Mouse (Mus musculus) E14TG2a.4 (cell line): ENCODE measurements at regions not wholly inside any gene's neighbourhood (a gene's known extent, or its start where the extent isn't known, plus 50 kb on each side); places are given as distances from the start of the nearest gene placed in this dataset.
A peak's percentile ranks its signal among the peaks of the same experiment; 100 is the strongest.

Experiments
- H3K27me3 ChIP-seq: 2 replicates; pipeline ENCODE4 v1.6.1; 2014; ENCODE audit warnings: low read length, control low read depth; ENCODE audit not compliant: insufficient read depth
- H3K36me3 ChIP-seq: 2 replicates; pipeline ENCODE4 v1.6.1; 2014; ENCODE audit warnings: low read length, control low read depth; ENCODE audit not compliant: insufficient read depth
- H3K4me1 ChIP-seq: replicated peaks from 2 replicates; pipeline ENCODE4 v1.6.1; 2014; ENCODE audit warnings: low read depth, low read length, control low read depth
- H3K4me3 ChIP-seq: replicated peaks from 2 replicates; pipeline ENCODE4 v1.5.1; 2014; ENCODE audit warnings: mild to moderate bottlenecking, low read length
- H3K9me3 ChIP-seq: 2 replicates; pipeline ENCODE4 v1.6.1; 2014; ENCODE audit warnings: low read length, control low read depth
- CTCF ChIP-seq: conservative IDR thresholded peaks from 2 replicates; pipeline ENCODE4 v1.5.1; 2014; ENCODE audit warnings: low read length
- NANOG ChIP-seq: IDR thresholded peaks from 2 replicates; pipeline ENCODE4 v1.6.1; 2014; ENCODE audit warnings: borderline replicate concordance, low read length, mixed read lengths
- POU5F1 ChIP-seq: IDR thresholded peaks from 2 replicates; pipeline ENCODE4 v1.6.1; 2014; ENCODE audit warnings: low read length, borderline replicate concordance

DNA sequence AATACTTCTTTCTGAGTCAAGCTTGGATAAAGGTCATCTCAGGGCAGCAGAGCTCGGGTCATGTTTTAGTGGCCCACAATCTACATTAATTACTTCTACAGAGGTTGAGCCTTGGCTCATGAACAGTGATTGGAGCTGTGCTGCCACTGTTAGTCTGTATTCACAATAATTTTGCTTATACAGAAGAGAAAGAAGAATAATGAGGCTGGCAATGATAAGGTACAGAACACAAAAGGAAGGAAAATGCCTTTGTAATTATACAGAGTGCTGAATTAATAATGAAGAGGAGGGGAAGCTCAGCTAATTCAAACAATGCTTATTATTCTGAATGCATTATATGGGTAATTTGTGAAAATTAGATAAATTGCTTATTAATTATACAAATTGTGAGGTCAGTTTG, 573.9 kb upstream of the Cblb start:
- Histone ChIP-seq H3K4me3 (no peak overlapping the region), H3K36me3 (no peaks in the 10 kb centered on the region), H3K9me3 (no peaks in the 10 kb centered on the region), H3K27me3 (no peaks in the 10 kb centered on the region), H3K4me1 (no peaks in the 10 kb centered on the region)
- TF ChIP-seq NANOG (no peak), CTCF (no peak), POU5F1 (no peak)

- no peak overlapping the region for H3K4me3 ChIP-seq
- no peaks in the 10 kb centered on the region for H3K9me3 ChIP-seq
- no peaks in the 10 kb centered on the region for H3K36me3 ChIP-seq
- TF ChIP-seq POU5F1 (no peak), CTCF (no peak), NANOG (no peak)
- H3K27me3 ChIP-seq: no peaks in the 10 kb centered on the region
- no peaks in the 10 kb centered on the region for H3K4me1 ChIP-seq
Measured at GRCm38 (mm10) chr16:51475690-51476089, 555.3 kb upstream of the Cblb start.

- Histone ChIP-seq H3K27me3 (no peaks in the 10 kb centered on the region), H3K4me1 (no peaks in the 10 kb centered on the region), H3K36me3 (no peaks in the 10 kb centered on the region), H3K9me3 (no peaks in the 10 kb centered on the region), H3K4me3 (no peak overlapping the region)
- TF ChIP-seq CTCF: no peak
- TF ChIP-seq POU5F1: no peak
Measured at GRCm38 (mm10) chr16:51496096-51496495, 534.9 kb upstream of the Cblb start.

GRCm38 (mm10) chr16:51497777-51498176, 533.2 kb upstream of the Cblb start:
- H3K9me3 ChIP-seq: no peaks in the 10 kb centered on the region
- no peaks in the 10 kb centered on the region for H3K4me1 ChIP-seq
- no peaks in the 10 kb centered on the region for H3K36me3 ChIP-seq
- TF ChIP-seq NANOG: no peak
- H3K27me3 ChIP-seq: no peaks in the 10 kb centered on the region
- H3K4me3 ChIP-seq: no peak overlapping the region

DNA sequence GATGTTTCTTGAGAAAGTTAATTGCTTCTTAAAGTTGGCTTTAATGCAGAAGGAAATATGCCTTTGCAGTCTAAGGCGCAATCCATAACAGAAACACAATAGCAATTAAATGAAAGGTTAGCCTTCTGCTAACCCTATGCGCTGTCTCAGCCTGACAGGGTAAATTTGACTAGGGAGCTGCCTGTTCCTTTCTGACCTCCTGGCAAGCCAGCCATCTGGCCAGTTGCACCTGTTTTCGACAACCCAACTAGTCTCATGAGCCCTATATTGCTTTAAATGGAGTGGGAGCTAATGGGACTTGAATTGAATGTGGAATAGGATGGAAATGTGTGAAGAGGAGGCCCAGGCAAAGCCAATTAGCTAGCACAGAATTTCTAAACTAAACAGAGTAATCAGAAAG, 513.9 kb upstream of the Cblb start:
- TF ChIP-seq POU5F1: no peak
- no peak for TF ChIP-seq CTCF
- no peak for TF ChIP-seq NANOG
- Histone ChIP-seq H3K9me3 (no peaks in the 10 kb centered on the region), H3K4me3 (no peak overlapping the region), H3K4me1 (no peaks in the 10 kb centered on the region), H3K36me3 (no peaks in the 10 kb centered on the region), H3K27me3 (no peaks in the 10 kb centered on the region)

DNA sequence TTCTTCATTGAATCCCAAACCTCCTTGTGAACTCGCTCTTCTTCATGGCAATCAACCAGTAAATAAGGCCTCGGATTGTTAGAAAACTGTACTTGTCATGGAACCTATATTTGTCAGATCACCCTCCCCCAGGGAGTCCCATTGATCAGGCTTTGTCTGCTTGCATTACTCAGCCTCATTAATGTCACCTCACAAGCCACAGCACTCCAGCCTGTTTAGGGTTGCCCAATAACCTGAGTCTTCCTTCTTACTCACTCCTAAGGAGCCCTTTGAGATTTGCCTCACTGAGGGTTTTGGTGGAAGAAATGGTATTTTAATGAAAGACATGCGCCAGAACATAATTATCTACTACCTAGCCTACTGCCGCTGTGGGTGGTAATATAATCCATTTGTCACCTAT, 510.3 kb upstream of the Cblb start:
- no peak for TF ChIP-seq POU5F1
- no peak for TF ChIP-seq CTCF
- no peak for TF ChIP-seq NANOG
- Histone ChIP-seq H3K4me3 (no peak overlapping the region), H3K36me3 (no peaks in the 10 kb centered on the region), H3K4me1 (no peaks in the 10 kb centered on the region), H3K27me3 (no peaks in the 10 kb centered on the region), H3K9me3 (no peaks in the 10 kb centered on the region)

GRCm38 (mm10) chr16:51521317-51522092, 509.5 kb upstream of the Cblb start:
- TF ChIP-seq POU5F1: no peak
- TF ChIP-seq NANOG: no peak
- no peak for TF ChIP-seq CTCF
- no peaks in the 10 kb centered on the region for H3K9me3 ChIP-seq
- peak overlapping the region; percentile 20; the same call in 1 of the 2 replicates for H3K4me3 ChIP-seq
- H3K27me3 ChIP-seq: no peaks in the 10 kb centered on the region
- H3K4me1 ChIP-seq: no peaks in the 10 kb centered on the region
- no peaks in the 10 kb centered on the region for H3K36me3 ChIP-seq

DNA sequence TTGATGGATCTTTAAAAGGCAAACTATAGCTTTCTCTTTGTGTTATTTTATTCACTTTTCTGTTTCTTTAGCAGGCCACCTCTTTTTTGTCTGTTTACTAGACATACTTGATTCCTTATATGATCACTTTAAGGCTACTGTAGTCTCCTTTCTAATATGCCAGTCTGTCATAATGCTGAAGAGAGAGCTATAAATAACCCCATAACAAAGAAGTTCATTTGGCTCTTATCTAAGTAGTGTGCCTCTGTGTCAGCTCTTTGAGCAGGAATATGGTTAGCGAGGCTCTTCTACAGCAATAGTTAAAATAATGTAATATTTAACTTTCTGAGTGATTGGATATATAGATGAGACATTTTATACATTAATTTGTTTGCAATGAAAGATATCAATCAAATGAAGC, 507.0 kb upstream of the Cblb start:
- Histone ChIP-seq H3K4me1 (no peaks in the 10 kb centered on the region), H3K36me3 (no peaks in the 10 kb centered on the region), H3K9me3 (no peaks in the 10 kb centered on the region), H3K27me3 (no peaks in the 10 kb centered on the region), H3K4me3 (no peak overlapping the region)
- TF ChIP-seq POU5F1 (no peak), CTCF (no peak)

DNA sequence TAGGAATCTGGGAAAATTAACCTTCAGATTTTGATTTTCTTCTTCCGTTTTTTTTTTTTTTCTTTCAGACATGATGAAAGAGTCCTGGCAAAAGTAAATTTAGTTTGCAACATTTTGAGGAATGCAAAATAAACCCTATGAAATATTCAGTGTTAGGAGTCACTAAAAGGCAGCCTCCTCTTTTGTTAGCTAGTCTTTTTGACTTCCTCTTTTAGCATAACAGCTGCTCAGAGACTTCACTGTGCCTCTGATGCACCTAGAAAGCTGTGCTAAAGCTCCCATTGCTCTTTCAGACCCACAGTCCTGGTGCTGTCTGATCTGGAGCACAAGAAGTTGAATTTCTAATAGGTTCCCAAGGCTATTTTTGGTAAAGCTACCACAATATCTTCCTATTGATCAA, 498.5 kb upstream of the Cblb start:
- Histone ChIP-seq H3K27me3 (no peaks in the 10 kb centered on the region), H3K4me3 (no peak overlapping the region), H3K4me1 (no peaks in the 10 kb centered on the region), H3K36me3 (no peaks in the 10 kb centered on the region), H3K9me3 (no peaks in the 10 kb centered on the region)
- TF ChIP-seq CTCF: no peak
- no peak for TF ChIP-seq NANOG
- no peak for TF ChIP-seq POU5F1
